Mouse (Mus musculus) cerebellum, postnatal 10 days (tissue): ENCODE results near the gene Josd1.

Source experiments
- DNase-seq, 2 experiments: peaks; one replicate each; pipeline ENCODE4 v3.0.0; 2021; ENCODE audit warnings: mixed read lengths in 2 of 2

The Josd1 gene

DNA sequence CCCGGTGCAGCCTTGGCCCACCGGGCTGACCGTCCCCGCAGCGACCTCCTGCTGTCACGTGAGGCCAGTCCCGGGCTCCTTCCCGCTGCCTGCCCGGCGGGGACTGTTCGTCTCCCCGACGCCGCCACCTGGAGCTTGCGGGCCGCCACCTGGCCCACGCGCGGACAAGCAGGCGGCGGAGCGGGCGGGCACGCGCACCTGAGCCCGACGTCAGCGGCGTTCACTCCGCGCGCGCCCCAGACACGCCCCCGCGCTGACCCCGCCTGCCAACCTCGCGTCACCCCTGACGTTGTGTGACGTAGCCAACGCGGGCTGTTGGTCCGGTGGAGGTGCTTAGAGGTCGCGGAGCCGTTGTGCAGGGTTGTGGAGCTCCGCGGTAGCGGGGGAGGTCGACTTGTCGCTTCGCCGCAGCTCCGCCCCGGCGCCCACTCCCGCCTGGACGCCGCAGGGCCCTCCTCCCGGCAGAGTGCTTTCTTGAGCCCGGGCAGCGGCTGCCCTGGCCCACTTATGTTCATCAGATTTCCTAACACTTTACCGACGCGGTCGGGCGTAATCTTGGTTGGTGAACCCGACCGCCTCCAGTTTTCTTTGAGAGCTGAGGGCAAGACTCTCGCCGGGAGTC is at the start of gene Josd1:
Josd1 (minus strand) TSS at position 274 of the 622 bp plus-strand sequence.
- DNase-seq, result peak; percentile 99

GRCm38 (mm10) chr15:79734311-79734710 is 46.6 kb upstream of the Josd1 start:
- no peak for DNase-seq

DNA sequence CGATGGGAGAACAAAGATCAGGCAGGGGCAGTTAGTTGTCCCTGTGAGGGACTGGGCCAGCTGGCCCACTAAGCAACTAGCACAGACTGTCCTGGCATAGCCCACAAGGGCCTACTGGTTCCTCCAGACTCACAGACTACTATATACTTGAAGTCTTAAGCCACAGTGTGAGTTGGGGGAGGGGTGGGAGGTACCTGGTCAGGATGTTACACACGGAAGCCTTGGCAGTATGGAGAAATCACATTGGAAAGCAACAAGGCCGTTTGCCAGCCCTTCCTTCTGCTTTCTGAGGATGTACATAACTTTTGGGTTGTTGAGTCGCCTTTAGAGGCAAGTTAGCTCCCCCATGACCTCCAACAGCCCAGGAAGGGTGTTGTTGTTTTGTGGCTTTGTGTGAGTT is 45.9 kb upstream of the Josd1 start:
- no peak for DNase-seq

DNA sequence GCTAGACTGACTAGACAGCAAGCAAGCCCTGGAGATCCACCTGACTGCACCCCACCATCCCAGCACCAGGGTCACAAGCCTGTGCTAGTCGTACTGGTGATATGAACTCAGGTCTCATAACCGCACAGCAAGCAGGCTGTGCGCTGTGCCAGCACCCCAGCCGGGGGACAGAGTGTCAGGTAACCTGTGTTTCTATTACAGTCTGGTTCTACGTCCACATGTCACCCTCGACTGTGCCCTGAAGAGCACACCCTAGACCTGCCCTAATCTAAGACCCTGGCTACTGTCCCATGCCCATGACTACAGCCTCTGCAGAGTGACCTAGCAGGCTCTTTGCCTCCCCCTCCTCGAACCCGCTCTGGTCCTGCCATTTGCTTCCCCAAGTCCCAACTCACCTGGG is 45.5 kb upstream of the Josd1 start:
- DNase-seq, result no peak

GRCm38 (mm10) chr15:79731554-79731953 is 43.8 kb upstream of the Josd1 start:
- no peak for DNase-seq

GRCm38 (mm10) chr15:79728731-79729388 is 41.1 kb upstream of the Josd1 start:
- no peak for DNase-seq

DNA sequence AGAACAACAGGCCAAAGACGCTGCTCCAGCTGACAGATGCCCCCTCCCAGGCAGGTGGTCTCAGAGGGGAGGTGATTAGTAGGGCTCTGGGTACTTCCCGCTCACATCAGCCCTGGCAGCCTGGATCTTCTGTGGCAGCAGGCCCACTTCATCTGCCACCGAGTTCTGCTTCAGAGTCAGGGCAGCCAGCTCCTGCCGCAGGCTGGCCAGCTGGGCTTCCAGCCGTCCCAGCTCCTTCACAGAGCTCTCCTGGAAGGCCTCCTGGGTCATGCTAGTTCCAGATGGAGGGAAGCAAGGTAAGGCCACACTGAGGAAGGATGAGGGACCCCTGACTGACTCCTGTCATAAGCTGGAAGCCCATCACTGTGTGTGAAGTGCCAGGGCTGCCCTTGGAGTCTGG is 40.6 kb upstream of the Josd1 start:
- DNase-seq, result peak; percentile 88 to 90

GRCm38 (mm10) chr15:79727840-79728239 is 40.1 kb upstream of the Josd1 start:
- DNase-seq, result no peak

GRCm38 (mm10) chr15:79725190-79725789 is 37.6 kb upstream of the Josd1 start:
- no peak for DNase-seq

- DNase-seq, result peak; percentile 72 to 76
Measured at GRCm38 (mm10) chr15:79723439-79723838, 35.7 kb upstream of the Josd1 start.

GRCm38 (mm10) chr15:79720796-79721195 is 33.1 kb upstream of the Josd1 start:
- DNase-seq, result no peak

GRCm38 (mm10) chr15:79720267-79720666 is 32.5 kb upstream of the Josd1 start:
- no peak for DNase-seq

- peak; percentile 44 to 54 for DNase-seq
Measured at GRCm38 (mm10) chr15:79716710-79717109, 29.0 kb upstream of the Josd1 start.

DNA sequence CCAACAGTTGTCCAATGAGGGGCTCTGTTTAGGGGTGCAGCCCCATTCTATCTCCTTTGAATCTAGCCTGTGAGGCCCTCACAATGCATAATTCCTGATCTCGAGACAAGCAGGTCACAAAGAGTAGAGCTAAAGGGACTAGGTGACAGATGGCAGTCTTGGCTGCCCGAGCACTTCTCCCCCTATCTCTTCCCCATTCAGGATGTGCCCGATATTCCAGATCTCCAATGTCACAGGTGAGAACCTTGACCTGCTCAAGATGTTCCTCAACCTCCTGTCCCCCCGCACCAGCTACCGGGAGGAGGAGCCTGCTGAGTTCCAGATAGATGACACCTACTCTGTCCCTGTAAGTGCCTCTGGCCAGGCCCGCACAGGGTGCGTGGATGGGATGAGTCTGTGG is 27.9 kb upstream of the Josd1 start:
- DNase-seq, result peak; percentile 38 to 39

GRCm38 (mm10) chr15:79708229-79708822 is 20.6 kb upstream of the Josd1 start:
- no peak for DNase-seq

GRCm38 (mm10) chr15:79706603-79707214 is 19.0 kb upstream of the Josd1 start:
- DNase-seq, result no peak

- no peak for DNase-seq
Measured at GRCm38 (mm10) chr15:79697558-79698187, 10.0 kb upstream of the Josd1 start.

GRCm38 (mm10) chr15:79697011-79697410 is 9.3 kb upstream of the Josd1 start:
- peak; percentile 70 to 83 for DNase-seq

GRCm38 (mm10) chr15:79696508-79696907 is 8.8 kb upstream of the Josd1 start:
- DNase-seq, result no peak

GRCm38 (mm10) chr15:79695516-79695915 is 7.8 kb upstream of the Josd1 start:
- DNase-seq, result no peak

- no peak for DNase-seq
Measured at GRCm38 (mm10) chr15:79694512-79694911, 6.8 kb upstream of the Josd1 start.

DNA sequence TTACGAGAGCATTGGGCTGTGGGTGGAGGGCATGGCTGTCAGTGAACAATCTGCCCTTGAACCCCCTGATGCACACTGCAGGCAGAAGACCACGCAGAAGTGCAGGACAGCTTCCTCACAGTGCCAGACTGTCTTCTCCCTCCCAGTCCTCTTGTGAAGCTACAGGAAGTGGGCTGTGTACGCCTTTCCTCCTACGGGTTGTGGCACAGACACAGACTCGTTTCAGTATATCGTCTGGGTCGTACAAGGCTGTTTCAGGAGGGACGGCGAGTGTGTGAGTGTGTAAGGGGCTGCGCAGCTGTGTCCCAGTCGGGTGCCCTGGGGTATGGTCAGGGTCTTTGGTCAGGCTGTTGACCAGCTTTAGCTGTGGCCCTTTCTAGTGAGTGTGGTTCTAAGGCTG is 6.0 kb upstream of the Josd1 start:
- no peak for DNase-seq

- no peak for DNase-seq
Measured at GRCm38 (mm10) chr15:79692334-79692733, 4.6 kb upstream of the Josd1 start.
